Mouse (Mus musculus) ovary, adult 18-20 months (tissue): ENCODE results near the gene Fam240a.

ENCODE experiments used
- DNase-seq: peaks from one replicate; pipeline ENCODE4 v3.0.0; 2022; ENCODE audit warnings: low spot score, mixed read lengths

The Fam240a gene

GRCm38 (mm10) chr9:110893429-110893828 is 23.2 kb downstream of the Fam240a start:
- DNase-seq, result no peak

GRCm38 (mm10) chr9:110892552-110892951 is 24.1 kb downstream of the Fam240a start:
- DNase-seq, result no peak

- no peak for DNase-seq
Measured at GRCm38 (mm10) chr9:110891077-110891828, 25.4 kb downstream of the Fam240a start.

- DNase-seq, result no peak
Measured at GRCm38 (mm10) chr9:110890026-110890783, 26.5 kb downstream of the Fam240a start.

GRCm38 (mm10) chr9:110888935-110889334 is 27.7 kb downstream of the Fam240a start:
- DNase-seq, result no peak

- no peak for DNase-seq
Measured at GRCm38 (mm10) chr9:110887388-110888303, 29.0 kb downstream of the Fam240a start.

- DNase-seq, result no peak
Measured at GRCm38 (mm10) chr9:110881953-110882352, 34.7 kb downstream of the Fam240a start.

GRCm38 (mm10) chr9:110880772-110881171 is 35.9 kb downstream of the Fam240a start:
- no peak for DNase-seq

- DNase-seq, result peak; percentile 77
Measured at GRCm38 (mm10) chr9:110879998-110880561, 36.6 kb downstream of the Fam240a start, which contains the start of gene Tmie. Gene Tmie, minus strand, starts transcription at chr9:110880113.

- peak; percentile 74 for DNase-seq
Measured at GRCm38 (mm10) chr9:110879191-110879920, 37.3 kb downstream of the Fam240a start, which contains the start of gene Als2cl. Gene Als2cl, plus strand, starts transcription at chr9:110879870.

- DNase-seq, result peak; percentile 58
Measured at GRCm38 (mm10) chr9:110877888-110878287, 38.8 kb downstream of the Fam240a start.

- DNase-seq, result no peak
Measured at GRCm38 (mm10) chr9:110877353-110877752, 39.3 kb downstream of the Fam240a start.

- no peak for DNase-seq
Measured at GRCm38 (mm10) chr9:110875288-110875695, 41.4 kb downstream of the Fam240a start.

- no peak for DNase-seq
Measured at GRCm38 (mm10) chr9:110874660-110875191, 41.9 kb downstream of the Fam240a start.

- DNase-seq, result no peak
Measured at GRCm38 (mm10) chr9:110873681-110874659, 42.7 kb downstream of the Fam240a start.

GRCm38 (mm10) chr9:110871030-110871429 is 45.6 kb downstream of the Fam240a start:
- no peak for DNase-seq
